Mouse (Mus musculus): ENCODE measurements around the gene Mtmr2. TPM values are rescaled to one million over a fixed set of nuclear protein-coding genes. Genes with fewer than 3 reads are reported as not detected.
A peak's percentile ranks its signal among the peaks of the same experiment; 100 is the strongest.
"Not testable (repeated sequence)": the region's sequence is repeated elsewhere in the genome, so short reads cannot be mapped to it uniquely, and the experiment has no call there.

Mtmr2 gene
- polyA plus RNA-seq, 1 experiment from 2014 or later, result 64.1 TPM

DNA sequence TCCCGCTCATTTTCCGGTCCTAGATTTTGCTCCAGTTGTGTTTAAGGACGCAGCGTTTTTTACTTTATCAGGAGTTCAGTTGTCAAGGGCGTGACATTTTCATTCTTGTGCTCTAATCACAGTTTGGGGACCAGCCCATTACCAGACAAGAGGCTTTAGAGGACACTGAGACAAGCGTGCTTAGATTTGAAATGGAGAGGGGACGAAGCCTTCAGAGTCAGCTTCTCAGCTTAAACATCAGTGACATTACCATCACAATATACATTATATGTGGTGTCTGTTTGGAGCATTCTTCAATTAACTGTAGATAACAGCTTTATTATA lies 1.4 kb downstream of the Mtmr2 start:
- 2% methylated on average over 7 of the region's 7 CpGs for WGBS
- H3K9me3 ChIP-seq (replicated peaks), result peaks cover 3% of the 10 kb centered on the region; the same call in 1 of the 2 replicates
- H3K27me3 ChIP-seq, result no peaks in the 10 kb centered on the region
- no peak for ATAC-seq
- H3K27ac ChIP-seq, result no peak overlapping the region; the same call in 1 of the 2 replicates
- H3K4me1 ChIP-seq, result peaks cover 20% of the 10 kb centered on the region
- peak overlapping the region; percentile 85 for H3K4me2 ChIP-seq
- H3K9ac ChIP-seq, result peak overlapping the region; percentile 99
- H3K4me3 ChIP-seq, result peak overlapping the region; percentile 95
- no peaks in the 10 kb centered on the region for H3K36me3 ChIP-seq (ENCODE audit: poor library complexity, severe bottlenecking)

DNA sequence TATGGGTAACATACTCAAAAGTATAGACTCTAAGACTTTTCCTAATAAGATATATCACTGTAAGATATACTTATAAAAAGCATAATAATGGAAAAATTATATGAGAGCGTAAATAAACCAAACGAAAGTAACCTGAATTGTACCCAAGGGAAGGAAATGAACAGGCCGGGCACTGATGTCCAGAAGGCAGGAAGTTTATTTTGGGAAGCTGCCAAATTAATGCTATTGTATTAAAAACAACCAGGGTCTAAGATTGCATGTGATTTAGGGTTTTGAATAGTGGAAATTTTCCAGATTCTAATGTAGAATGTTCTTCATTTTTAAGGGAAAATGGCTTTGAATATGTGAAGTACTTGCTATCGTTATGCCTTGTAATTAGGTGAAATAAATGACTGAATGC lies 4.3 kb downstream of the Mtmr2 start:
- Histone ChIP-seq H3K4me2 (no peak overlapping the region), H3K27me3 (no peaks in the 10 kb centered on the region), H3K9ac (no peak overlapping the region), H3K4me3 (no peak overlapping the region), H3K4me1 (peaks cover 20% of the 10 kb centered on the region), H3K36me3 (ENCODE audit: poor library complexity, severe bottlenecking) (no peaks in the 10 kb centered on the region), H3K27ac (no peak overlapping the region), H3K9me3 (replicated peaks) (peaks cover 3% of the 10 kb centered on the region; the same call in 1 of the 2 replicates)
- 85% methylated on average over 4 of the region's 4 CpGs for WGBS
- ATAC-seq, result no peak

DNA sequence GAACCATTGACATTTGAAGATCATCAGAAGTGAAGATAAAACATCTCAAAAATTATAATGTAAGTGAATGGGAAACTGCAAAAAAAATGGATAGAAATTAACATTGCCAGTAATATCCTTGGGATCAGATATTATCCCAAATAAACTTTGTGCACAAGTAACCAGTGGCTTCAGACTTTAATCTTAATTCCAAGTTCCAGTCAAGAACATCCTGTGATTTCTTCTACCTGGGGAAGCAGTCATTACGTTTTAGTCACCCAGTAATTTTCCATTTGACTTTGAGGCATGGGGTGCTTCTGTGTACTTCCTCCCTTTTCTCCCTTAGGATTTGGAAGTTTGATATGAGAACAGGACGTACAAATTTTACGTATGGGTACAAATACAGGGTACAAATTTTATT lies 12.2 kb downstream of the Mtmr2 start:
- H3K36me3 ChIP-seq (ENCODE audit: poor library complexity, severe bottlenecking), result no peaks in the 10 kb centered on the region
- no peak overlapping the region for H3K4me3 ChIP-seq
- H3K9ac ChIP-seq, result no peak overlapping the region
- H3K27me3 ChIP-seq, result no peaks in the 10 kb centered on the region
- ATAC-seq, result no peak
- peaks cover 11% of the 10 kb centered on the region; the same call in 1 of the 2 replicates for H3K4me1 ChIP-seq
- no peaks in the 10 kb centered on the region for H3K9me3 ChIP-seq (replicated peaks)
- no peak overlapping the region for H3K27ac ChIP-seq
- WGBS, result 99% methylated on average over 3 of the region's 3 CpGs
- H3K4me2 ChIP-seq, result no peak overlapping the region

DNA sequence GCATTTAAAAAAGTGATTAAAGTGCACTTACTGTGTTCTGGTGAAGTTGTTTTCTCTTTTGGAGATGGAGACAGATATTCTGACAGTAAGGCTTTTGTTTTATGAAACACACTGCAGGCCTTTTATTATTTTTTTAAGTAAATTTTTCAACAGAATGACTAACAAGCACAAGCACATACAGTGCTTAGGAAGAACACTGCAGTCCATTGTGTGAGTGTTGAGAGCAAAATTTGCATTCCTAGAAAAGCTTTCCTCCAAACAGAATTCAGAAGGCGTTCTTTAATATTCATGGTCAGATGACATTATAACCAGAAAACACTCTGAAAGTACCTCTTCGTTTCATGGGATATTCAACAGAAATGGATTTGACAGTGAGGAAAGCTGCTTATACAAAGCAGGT lies 17.4 kb downstream of the Mtmr2 start:
- H3K27ac ChIP-seq, result no peak overlapping the region
- ATAC-seq, result no peak; the same call in 1 of the 2 replicates
- 57% methylated on average over 2 of the region's 2 CpGs for WGBS

DNA sequence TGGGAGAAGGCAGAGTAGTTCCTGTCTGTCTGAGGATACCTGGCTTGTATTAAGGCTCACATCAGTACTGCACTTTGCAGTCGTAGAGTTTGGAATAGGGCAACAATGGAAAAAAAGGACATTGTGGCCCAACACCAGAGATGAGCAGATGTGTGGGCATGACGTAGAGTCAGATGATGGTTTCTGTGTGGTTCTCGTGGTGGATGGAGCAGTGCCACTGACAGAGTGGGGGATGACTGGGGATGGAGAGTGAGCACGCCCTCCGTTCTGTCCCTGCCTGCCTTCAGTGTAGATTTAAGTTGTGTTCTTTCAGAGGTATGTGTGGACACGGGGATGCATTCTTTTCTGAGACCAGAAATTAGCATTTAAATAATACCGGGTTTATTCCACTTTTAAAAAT lies 18.4 kb downstream of the Mtmr2 start:
- no peaks in the 10 kb centered on the region for H3K27me3 ChIP-seq
- 85% methylated on average over 7 of the region's 7 CpGs for WGBS
- H3K27ac ChIP-seq, result no peak overlapping the region
- no peak overlapping the region for H3K4me2 ChIP-seq
- H3K9ac ChIP-seq, result no peak overlapping the region
- H3K4me3 ChIP-seq, result no peak overlapping the region
- ATAC-seq, result no peak
- H3K9me3 ChIP-seq (replicated peaks), result no peaks in the 10 kb centered on the region
- peaks cover 21% of the 10 kb centered on the region; the same call in 1 of the 2 replicates for H3K4me1 ChIP-seq
- no peaks in the 10 kb centered on the region for H3K36me3 ChIP-seq (ENCODE audit: poor library complexity, severe bottlenecking)

More for the DNA sequence above, 17.4 kb downstream of the Mtmr2 start:
- Histone ChIP-seq H3K4me3 (no peak overlapping the region), H3K9ac (no peak overlapping the region), H3K36me3 (ENCODE audit: poor library complexity, severe bottlenecking) (no peaks in the 10 kb centered on the region), H3K4me2 (no peak overlapping the region), H3K4me1 (peaks cover 21% of the 10 kb centered on the region; the same call in 1 of the 2 replicates), H3K9me3 (replicated peaks) (no peaks in the 10 kb centered on the region), H3K27me3 (no peaks in the 10 kb centered on the region)

DNA sequence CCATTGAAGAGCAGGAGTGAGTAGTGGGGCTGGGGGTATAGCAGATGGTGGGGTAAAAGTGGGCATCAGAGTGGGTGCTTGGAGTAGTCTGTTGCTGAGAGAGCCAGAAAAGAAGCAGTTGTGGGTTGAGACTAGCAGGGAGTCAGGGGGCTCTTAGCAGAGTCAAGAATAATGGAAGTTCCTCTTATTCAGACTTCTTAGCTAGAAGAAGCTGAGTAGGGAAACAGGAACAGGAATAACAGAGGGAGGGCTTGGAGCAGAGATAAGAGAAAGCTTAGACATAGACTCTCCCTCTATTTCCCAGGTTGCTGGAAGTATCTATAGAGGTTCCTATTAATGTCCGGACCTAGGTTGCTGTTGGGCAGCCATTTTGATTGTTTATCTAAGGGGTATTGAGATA lies 26.5 kb downstream of the Mtmr2 start:
- Histone ChIP-seq H3K4me2 (no peak overlapping the region), H3K9me3 (replicated peaks) (no peaks in the 10 kb centered on the region), H3K27me3 (no peaks in the 10 kb centered on the region), H3K4me1 (no peaks in the 10 kb centered on the region), H3K27ac (no peak overlapping the region), H3K36me3 (ENCODE audit: poor library complexity, severe bottlenecking) (no peaks in the 10 kb centered on the region), H3K4me3 (no peak overlapping the region), H3K9ac (no peak overlapping the region)
- ATAC-seq, result no peak
- WGBS, result 97% methylated on average over 1 of the region's 1 CpGs

DNA sequence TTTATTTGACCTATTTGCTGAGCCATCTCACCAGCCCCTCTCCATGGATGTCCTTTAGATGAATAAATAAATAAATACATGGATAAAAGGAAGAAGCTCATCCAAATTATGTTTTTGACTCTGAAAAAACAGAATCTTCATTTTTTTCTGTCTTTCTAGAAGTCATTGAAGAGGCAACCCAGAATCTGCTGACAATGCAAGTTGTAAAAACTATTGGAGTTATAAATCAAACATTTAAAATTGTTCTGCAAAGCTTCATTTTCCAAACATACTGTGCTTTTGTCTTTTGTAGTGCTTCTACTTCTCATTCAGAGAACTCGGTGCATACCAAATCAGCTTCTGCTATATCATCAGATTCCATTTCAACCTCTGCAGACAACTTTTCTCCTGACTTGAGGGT lies 33.8 kb downstream of the Mtmr2 start:
- Histone ChIP-seq H3K36me3 (ENCODE audit: poor library complexity, severe bottlenecking) (peaks cover 14% of the 10 kb centered on the region), H3K9me3 (replicated peaks) (no peaks in the 10 kb centered on the region), H3K4me2 (no peak overlapping the region), H3K4me1 (no peaks in the 10 kb centered on the region), H3K4me3 (no peak overlapping the region), H3K27ac (no peak overlapping the region), H3K27me3 (no peaks in the 10 kb centered on the region), H3K9ac (no peak overlapping the region)
- 100% methylated on average over 1 of the region's 1 CpGs for WGBS
- ATAC-seq, result no peak

DNA sequence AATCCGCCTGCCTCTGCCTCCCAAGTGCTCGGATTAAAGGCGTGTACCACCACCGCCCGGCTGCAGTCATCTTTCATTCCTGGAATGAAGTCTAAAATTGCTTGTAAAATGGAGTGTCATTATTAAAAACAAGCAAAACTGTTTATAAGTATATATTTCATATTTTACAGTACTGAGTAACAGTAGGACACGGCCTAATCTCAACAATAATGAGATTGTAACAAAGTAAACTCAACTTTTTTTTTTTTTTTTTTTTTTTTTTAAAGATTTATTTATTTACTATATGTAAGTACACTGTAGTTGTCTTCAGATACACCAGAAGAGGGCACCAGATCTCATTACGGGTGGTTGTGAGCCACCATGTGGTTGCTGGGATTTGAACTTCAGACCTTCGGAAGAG lies 42.7 kb downstream of the Mtmr2 start:
- not testable (repeated sequence) for H3K9ac ChIP-seq; H3K27ac ChIP-seq; H3K4me3 ChIP-seq; ATAC-seq; H3K9me3 ChIP-seq (replicated peaks); H3K4me2 ChIP-seq; H3K4me1 ChIP-seq; H3K27me3 ChIP-seq
- 94% methylated on average over 8 of the region's 8 CpGs for WGBS
- H3K36me3 ChIP-seq (ENCODE audit: poor library complexity, severe bottlenecking), result peaks cover 56% of the 10 kb centered on the region

DNA sequence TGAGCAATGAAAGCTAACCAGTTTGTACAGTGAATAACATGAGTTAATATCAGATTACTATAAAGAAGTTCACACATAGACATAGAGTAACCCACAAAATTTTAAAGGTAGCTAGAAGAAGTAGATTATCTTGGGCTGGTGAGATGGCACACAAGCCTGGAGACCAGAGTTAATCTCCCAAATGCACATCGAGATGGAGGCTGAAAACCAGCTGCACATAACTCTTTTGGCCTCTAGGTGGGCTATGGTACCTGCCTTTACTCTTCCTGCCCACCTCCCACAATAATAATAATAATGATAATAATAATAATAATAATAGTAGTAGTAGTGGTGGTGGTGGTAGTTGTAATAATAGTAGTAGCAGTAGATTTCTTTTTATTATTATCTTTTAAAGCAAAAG lies 46.1 kb downstream of the Mtmr2 start:
- H3K36me3 ChIP-seq (ENCODE audit: poor library complexity, severe bottlenecking), result peaks cover 61% of the 10 kb centered on the region
- H3K27ac ChIP-seq, result no peak overlapping the region
- WGBS, result 76% methylated on average over 1 of the region's 1 CpGs
- no peaks in the 10 kb centered on the region for H3K4me1 ChIP-seq
- no peak for ATAC-seq
- no peak overlapping the region for H3K9ac ChIP-seq
- H3K9me3 ChIP-seq (replicated peaks), result no peaks in the 10 kb centered on the region
- H3K4me3 ChIP-seq, result no peak overlapping the region
- H3K4me2 ChIP-seq, result no peak overlapping the region
- no peaks in the 10 kb centered on the region for H3K27me3 ChIP-seq

DNA sequence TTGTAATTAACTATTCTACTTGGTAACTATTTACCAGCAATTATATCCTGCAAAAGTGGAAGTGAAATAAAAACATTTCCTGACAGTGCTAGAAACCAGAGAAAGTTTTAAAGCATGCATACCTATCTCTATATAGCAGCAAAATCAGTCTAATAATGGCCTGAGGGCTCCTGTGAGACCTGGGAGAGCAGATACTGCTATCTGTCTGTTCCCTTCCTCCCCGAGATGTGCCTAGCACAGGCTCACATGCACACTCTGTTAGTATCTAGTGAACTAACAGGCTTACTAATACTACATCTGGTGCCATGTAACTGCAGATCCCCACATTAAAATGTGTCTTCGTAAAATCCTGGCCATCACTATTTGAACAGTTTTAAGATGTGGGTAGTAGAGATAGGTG lies 46.5 kb downstream of the Mtmr2 start:
- H3K4me1 ChIP-seq, result no peaks in the 10 kb centered on the region
- no peak overlapping the region for H3K9ac ChIP-seq
- H3K36me3 ChIP-seq (ENCODE audit: poor library complexity, severe bottlenecking), result peaks cover 62% of the 10 kb centered on the region
- no peak overlapping the region for H3K27ac ChIP-seq
- H3K9me3 ChIP-seq (replicated peaks), result no peaks in the 10 kb centered on the region
- 97% methylated on average over 2 of the region's 2 CpGs for WGBS
- H3K4me3 ChIP-seq, result no peak overlapping the region
- H3K4me2 ChIP-seq, result no peak overlapping the region
- H3K27me3 ChIP-seq, result no peaks in the 10 kb centered on the region
- ATAC-seq, result no peak

DNA sequence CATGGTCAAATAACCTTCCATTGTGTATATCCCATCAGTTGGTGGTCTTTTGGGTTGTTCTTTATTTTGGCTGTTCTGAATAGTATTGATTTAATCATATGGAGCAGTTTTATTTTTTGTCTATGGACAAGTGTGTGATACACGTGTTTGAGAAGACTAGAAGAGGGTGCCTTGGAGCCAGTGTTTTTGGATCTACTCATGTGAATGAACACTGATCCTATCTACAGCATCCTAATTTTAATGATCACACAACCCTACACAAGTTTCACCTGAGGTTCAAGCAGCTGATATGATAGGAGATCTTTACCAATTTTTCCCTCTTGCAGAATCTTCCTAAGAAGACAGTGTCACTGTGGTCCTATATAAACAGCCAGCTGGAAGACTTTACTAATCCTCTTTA lies 56.3 kb downstream of the Mtmr2 start:
- H3K4me3 ChIP-seq, result no peak overlapping the region
- H3K27me3 ChIP-seq, result no peaks in the 10 kb centered on the region
- 59% methylated on average over 1 of the region's 1 CpGs for WGBS
- no peak for ATAC-seq
- H3K4me1 ChIP-seq, result no peaks in the 10 kb centered on the region
- no peak overlapping the region for H3K9ac ChIP-seq
- H3K9me3 ChIP-seq (replicated peaks), result no peaks in the 10 kb centered on the region
- no peak overlapping the region for H3K4me2 ChIP-seq
- peaks cover 75% of the 10 kb centered on the region for H3K36me3 ChIP-seq (ENCODE audit: poor library complexity, severe bottlenecking)
- H3K27ac ChIP-seq, result no peak overlapping the region

DNA sequence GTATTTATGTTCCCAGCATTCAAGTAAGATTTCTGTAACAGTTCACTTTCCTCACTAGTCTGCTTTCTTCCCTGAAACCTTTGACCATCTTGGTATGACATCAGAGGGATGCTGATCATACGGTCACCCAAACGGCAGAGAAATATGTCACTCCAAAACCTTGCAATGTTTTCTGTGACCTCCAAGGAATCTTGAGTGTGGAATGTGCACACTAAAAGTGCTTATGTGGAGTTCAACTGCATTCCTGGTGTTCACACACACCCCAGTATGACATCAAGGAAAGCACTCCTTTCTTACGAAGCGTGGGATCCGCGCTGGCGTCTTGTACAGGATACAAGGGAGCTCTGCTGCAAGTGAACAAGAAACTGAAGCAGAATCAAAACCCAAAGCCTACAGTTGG lies 58.6 kb downstream of the Mtmr2 start:
- no peaks in the 10 kb centered on the region for H3K4me1 ChIP-seq

DNA sequence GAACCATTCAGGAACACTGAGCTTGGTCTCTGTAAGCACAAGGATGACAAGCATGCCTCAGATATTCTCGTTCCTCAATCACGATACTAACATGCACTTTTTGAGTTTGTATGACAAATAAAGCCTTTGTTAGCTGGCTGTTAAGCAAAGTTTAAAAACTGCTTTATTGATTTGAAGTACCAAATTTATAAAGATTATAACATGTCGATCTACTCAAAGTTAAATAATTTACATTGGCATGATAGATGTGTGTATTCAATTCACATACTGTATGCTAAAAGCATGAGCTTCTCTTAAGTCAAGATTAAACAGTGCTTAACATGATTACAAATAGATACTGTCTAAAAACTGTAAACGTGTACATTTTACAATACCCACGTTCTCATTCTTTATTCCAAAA lies 59.4 kb downstream of the Mtmr2 start:
- ATAC-seq, result no peak
- peaks cover 88% of the 10 kb centered on the region for H3K36me3 ChIP-seq (ENCODE audit: poor library complexity, severe bottlenecking)
- no peak overlapping the region for H3K27ac ChIP-seq
- WGBS, result 94% methylated on average over 5 of the region's 5 CpGs
- H3K4me1 ChIP-seq, result no peaks in the 10 kb centered on the region
- no peaks in the 10 kb centered on the region for H3K9me3 ChIP-seq (replicated peaks)
- H3K4me3 ChIP-seq, result no peak overlapping the region
- no peak overlapping the region for H3K9ac ChIP-seq
- no peaks in the 10 kb centered on the region for H3K27me3 ChIP-seq
- H3K4me2 ChIP-seq, result no peak overlapping the region

More for the DNA sequence above, 58.6 kb downstream of the Mtmr2 start:
- Histone ChIP-seq H3K4me2 (no peak overlapping the region), H3K9ac (no peak overlapping the region), H3K9me3 (replicated peaks) (no peaks in the 10 kb centered on the region), H3K36me3 (ENCODE audit: poor library complexity, severe bottlenecking) (peaks cover 87% of the 10 kb centered on the region), H3K27ac (no peak overlapping the region), H3K4me3 (no peak overlapping the region), H3K27me3 (no peaks in the 10 kb centered on the region)
- WGBS, result 96% methylated on average over 7 of the region's 7 CpGs
- no peak for ATAC-seq
